Mouse (Mus musculus) olfactory bulb, adult 2 months (tissue): ENCODE data around the gene Mettl16. TPM values are rescaled to one million over a fixed set of nuclear protein-coding genes. Genes with fewer than 3 reads are reported as not detected.
A peak's percentile ranks its signal among the peaks of the same experiment; 100 is the strongest.

Experiments
- H3K27ac ChIP-seq: fragments of 200-500 bp; 2 replicates; pipeline ENCODE4 v1.5.1; 2012; ENCODE audit warnings: low read depth, low read length; ENCODE audit not compliant: insufficient read depth
- H3K4me1 ChIP-seq: fragments of 200-500 bp; 2 replicates; pipeline ENCODE4 v1.6.1; 2012; ENCODE audit warnings: low read length; ENCODE audit not compliant: control insufficient read depth, insufficient read depth
- H3K4me3 ChIP-seq: fragments of 200-500 bp; 2 replicates; pipeline ENCODE4 v1.5.1; 2012; ENCODE audit warnings: mild to moderate bottlenecking, low read depth, low read length, moderate library complexity; ENCODE audit not compliant: insufficient read depth
- CTCF ChIP-seq: fragments of 200-500 bp; IDR thresholded peaks from 2 replicates; pipeline ENCODE4 v1.5.1; 2012; ENCODE audit warnings: low read depth, mild to moderate bottlenecking, low read length, moderate library complexity; ENCODE audit not compliant: insufficient read depth
- POLR2A ChIP-seq: fragments of 200-500 bp; IDR thresholded peaks from 2 replicates; pipeline ENCODE4 v1.6.1; 2012; ENCODE audit warnings: mild to moderate bottlenecking, low read depth, low read length, moderate library complexity; ENCODE audit not compliant: insufficient read depth
- WGBS: fragments of 180-500 bp; shearing (Covaris S2); methylation state at CpG from one replicate; pipeline ENCODE4 v1.1.7; 2018; 5-methylcytosine and 5-hydroxymethylcytosine counted together
- polyA plus RNA-seq: library from polyadenylated mRNA; stranded (reverse); fragments of >200 nt; gene quantifications from 2 replicates; pipeline ENCODE4 v1.2.4, GENCODE M21; 2012; ENCODE audit warnings: low replicate concordance; ENCODE audit not compliant: missing spikeins, insufficient read depth, insufficient read length

The Mettl16 gene
- polyA plus RNA-seq, 1 experiment, result not detected

DNA sequence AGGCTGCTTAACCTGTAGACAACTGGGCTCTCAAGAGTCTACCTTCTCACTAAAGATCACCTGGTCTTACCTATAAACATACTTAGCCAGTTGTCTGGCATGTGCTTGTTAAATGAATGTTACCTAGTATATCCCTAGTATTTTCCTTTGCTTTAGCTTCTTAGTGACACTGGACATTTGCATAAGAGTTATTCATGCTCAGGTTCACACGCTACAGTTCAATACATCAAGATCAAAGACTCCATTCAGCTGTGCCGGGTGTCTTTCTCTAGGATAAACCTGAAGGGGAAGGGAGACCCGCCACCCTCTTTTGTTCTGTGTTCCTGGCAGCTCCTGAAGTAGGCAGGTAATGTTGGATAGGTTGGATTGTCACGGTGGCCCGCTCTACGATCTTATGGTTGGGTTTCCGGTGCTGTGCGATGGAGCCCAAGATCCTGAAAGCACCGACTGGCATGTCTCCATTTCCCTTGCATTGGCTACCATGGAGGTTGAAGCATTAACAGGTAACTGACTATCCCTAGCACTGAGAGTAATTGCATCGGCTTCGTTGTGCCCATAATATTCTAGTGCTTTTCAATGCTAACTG is 58.4 kb downstream of the Mettl16 start:
- H3K27ac ChIP-seq, result no peak overlapping the region
- TF ChIP-seq POLR2A (no peak), CTCF (no peak)
- H3K4me1 ChIP-seq, result peaks cover 24% of the 10 kb centered on the region
- WGBS, result 30% methylated on average over 11 of the region's 11 CpGs
- H3K4me3 ChIP-seq, result no peak overlapping the region

DNA sequence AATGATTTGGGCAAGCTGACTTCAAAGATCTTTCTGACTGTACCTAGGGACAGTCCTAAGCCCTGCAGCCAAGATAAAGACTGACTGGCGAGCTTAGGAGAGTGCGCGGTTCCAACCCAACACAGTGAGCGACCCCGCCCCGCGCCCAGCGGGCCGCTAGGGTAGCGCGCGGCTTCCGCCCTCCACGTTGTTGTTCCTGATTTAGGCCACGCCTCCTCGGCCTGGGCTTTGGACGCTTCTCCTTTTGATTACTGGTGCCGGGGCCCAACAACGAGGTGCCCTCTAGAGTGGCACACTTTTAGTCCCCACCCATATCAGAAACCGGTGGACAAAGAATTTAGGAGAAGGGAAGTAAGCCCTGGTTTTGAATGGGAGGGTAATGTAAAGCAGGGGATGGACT is 59.2 kb downstream of the Mettl16 start:
- 1% methylated on average over 20 of the region's 20 CpGs for WGBS
- Histone ChIP-seq H3K27ac (peak overlapping the region; percentile 37), H3K4me1 (peaks cover 30% of the 10 kb centered on the region), H3K4me3 (peak overlapping the region; percentile 91)
- TF ChIP-seq CTCF (no peak), POLR2A (0 out of 2 replicates have a peak, but pooled peaks have one; percentile 13)

DNA sequence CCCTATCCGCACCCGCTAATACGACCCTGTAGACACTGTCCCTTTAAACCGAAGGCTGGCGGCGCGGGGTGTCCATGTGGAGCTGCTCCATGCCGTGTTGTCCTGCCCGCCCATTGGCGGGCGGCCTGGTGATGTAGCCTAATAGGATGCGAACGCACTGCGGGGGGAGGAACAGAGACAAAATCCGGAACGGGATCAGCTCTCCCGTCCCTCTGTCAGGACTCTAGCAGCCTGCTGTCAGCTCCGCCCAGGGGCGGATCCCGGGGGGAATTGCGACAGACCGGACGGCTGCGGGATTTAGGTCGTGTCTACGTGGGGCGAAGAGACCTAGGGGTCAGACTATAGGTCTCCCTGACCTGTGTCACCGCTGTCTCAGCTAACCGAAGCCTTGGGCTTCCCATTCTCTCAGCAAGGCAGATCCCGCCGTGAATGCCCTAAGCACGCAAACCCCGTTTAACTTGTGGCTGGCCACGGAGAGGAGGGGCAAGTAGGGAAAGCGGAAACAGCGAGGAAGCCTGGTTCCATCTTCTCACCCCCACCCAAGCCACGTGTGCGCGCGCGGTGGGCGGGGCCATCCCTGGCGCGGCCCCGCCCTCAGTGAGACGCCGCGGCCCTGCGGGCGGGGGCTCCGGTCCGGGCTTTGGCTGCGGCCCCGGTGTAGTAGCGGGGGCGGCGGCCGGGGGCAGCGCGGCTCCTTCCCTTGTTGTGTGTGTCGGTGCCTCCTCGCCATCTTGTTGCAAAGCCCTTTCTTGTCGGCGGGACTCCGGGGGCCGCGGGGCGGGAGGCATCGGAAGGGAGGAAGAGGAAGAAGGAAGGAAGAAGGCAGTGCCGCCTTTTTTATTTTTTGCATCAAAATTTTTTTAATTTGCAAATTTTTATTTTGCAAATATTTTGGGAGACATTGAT is 59.9 kb downstream of the Mettl16 start, which contains the start of gene Mnt:
TSS of gene Mnt (plus strand) at position 665 of the 906 bp plus-strand sequence.
- Histone ChIP-seq H3K4me3 (peak within 1 kb of the TSS; percentile 91), H3K27ac (peak within 1 kb of the TSS; percentile 94), H3K4me1 (peaks cover 32% of the 10 kb centered on the region)
- TF ChIP-seq POLR2A (peak; percentile 42; the same call in 1 of the 2 replicates), CTCF (no peak)
- WGBS, result under 1% methylated on average over 69 of the region's 70 CpGs

DNA sequence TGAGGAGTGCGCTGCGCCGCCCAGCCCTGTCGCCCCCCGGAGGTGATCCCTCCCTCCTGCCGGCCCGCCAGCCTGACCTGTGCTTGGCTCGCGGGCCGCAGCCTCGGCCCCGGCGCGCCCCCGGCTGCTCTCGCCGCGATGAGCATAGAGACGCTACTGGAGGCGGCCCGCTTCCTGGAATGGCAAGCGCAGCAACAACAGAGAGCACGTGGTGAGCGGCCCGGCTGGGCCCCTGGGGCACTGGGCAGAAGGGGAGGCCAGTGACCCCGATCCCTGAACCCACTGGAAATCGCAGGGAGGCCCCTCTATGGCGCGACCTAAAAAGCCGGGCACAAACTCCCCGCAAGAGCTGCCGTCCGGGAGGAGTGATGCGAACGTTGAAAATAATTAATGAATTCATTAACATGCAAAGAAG is 60.6 kb downstream of the Mettl16 start:
- peak overlapping the region; percentile 65 for H3K27ac ChIP-seq
- peaks cover 29% of the 10 kb centered on the region for H3K4me1 ChIP-seq
- TF ChIP-seq POLR2A (no peak), CTCF (no peak)
- H3K4me3 ChIP-seq, result peak overlapping the region; percentile 91
- under 1% methylated on average over 35 of the region's 35 CpGs for WGBS

DNA sequence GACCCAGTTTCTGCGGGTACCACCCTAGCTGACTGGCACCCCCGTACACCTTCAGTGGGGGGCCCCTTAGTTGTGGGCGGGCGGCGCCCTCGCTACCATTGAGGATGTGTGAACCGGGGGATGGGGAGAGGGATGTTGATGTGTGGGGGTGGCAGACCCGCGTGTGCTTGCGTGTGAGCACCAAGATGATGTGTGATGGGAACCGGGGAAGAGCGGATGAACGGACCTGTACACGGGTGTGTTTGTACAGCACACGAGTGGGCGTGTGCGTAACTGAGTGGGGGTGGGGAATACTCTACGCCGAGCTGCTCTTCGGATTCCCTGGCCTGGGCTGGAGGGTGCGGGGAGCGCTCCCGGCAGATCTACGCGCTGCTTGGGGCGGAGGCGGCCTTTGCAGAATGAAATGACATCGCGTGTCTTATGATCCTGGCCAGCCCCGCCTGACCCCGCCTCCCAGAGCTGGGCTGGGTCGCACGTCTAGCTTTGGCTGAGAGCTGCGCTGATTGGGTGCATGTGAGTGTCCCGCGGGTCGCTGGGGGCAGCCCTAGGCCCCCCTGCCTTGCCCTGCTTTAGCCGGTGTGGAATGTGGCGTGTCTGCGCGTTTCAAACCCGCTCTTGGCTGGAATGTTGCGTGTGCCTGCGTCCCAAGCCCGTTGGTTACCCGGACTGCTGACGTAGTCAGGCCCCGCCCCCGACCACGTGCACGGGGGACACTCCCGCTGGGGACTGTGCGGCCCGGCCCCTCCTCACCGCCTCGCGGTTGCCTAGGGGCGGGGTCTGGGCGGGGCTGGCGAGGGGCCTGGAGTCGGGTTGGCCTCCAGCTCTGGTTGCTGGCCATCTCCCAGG is 61.2 kb downstream of the Mettl16 start:
- WGBS, result under 1% methylated on average over 61 of the region's 61 CpGs

DNA sequence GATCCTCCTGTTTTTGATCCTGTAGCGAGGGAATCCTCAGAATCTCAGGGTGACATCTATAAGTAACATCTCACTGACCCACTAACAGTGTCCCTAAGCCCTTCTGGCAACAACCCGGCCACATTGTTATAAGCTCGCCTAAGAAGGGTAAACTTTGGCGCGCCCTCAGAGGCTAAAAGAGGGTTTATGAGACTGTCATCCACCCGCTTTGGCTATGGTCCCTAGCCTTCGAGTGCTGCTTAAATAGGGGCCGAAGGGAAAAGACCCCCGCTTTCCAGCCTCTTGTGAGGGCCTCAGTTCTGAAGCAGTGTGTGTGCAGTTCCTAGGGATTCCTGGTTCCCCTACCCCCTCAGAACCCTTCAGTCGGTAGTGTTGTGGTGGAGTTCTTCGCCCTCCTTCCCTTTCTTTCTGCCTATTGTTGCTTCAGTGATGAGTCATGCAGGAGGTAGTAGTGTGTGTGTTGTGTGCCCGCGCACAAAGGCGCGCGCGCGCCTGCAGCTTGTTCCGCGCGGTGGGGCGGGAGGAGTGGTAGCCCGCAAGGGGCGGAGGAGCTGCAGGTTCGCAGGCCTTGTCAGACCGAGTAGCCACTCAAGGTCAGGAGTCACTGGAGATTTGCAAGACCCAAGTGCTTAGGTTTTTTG is 62.0 kb downstream of the Mettl16 start:
- Histone ChIP-seq H3K4me1 (peaks cover 36% of the 10 kb centered on the region), H3K27ac (peak overlapping the region; percentile 55), H3K4me3 (peak overlapping the region; percentile 91)
- TF ChIP-seq POLR2A, result no peak
- TF ChIP-seq CTCF, result no peak
- WGBS, result 1% methylated on average over 26 of the region's 26 CpGs

More for the DNA sequence above, 61.2 kb downstream of the Mettl16 start:
- Histone ChIP-seq H3K4me1 (peaks cover 31% of the 10 kb centered on the region), H3K27ac (peak overlapping the region; percentile 65), H3K4me3 (peak overlapping the region; percentile 91)
- no peak; the same call in 1 of the 2 replicates for TF ChIP-seq POLR2A
- TF ChIP-seq CTCF, result 0 out of 2 replicates have a peak, but pooled peaks have one; percentile 21

DNA sequence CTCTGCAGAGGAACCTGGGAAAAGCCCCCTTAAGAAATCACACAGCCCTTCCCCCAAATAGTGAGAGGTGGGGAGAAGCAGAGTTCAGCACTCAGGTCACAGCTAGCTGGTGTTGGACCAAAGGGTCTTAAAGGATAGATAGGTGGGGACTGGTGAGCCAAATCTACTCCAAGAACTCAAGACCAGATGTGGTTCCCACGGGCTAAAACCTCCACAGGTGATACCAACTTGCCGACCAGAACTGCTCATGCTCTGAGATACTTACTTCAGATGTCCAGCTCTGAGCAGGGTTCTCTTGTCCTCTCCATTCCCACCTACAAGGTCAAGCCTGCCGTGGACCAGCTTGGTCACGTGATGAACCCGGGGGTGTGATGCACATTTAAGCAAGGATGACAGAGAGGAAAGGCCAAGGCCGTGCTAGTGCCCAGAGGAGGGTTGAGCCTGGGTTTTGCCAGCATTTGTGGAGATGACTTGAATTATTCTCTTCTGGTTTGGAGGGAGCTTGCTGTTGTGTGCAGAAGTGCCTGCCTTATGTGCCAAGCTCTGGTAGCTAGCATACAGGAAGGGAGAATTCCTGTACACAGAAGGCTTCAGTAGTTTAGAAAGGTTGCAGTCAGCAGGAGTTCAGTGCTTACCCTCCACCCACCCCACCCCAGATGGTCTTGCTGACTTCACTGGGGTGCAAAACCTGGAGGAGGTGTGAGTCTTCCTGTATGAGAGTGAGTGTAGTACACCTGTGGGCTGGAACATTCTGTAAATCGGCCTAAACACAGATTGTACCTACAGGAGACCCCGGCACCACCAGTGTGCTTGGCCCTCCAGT is 63.1 kb downstream of the Mettl16 start:
- WGBS, result 77% methylated on average over 8 of the region's 8 CpGs
- no peak for TF ChIP-seq POLR2A
- no peak for TF ChIP-seq CTCF
- Histone ChIP-seq H3K4me3 (no peak overlapping the region), H3K27ac (no peak overlapping the region), H3K4me1 (peaks cover 39% of the 10 kb centered on the region)

DNA sequence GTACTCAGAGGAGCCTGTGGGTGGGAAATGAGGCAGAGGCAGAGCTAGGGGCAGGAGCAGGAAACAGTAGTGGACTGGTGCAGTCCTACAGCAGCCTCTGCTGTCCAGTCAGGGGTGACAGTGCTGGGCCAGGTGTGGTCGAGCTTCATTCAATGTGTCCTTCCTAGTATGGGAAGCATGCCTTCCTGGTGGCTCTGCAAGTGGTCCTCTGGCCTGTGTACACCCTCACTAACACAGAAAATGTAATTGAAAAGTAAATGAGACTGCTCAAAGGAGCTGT is 63.7 kb downstream of the Mettl16 start:
- 56% methylated on average over 1 of the region's 1 CpGs for WGBS
- Histone ChIP-seq H3K4me3 (no peak overlapping the region), H3K4me1 (peaks cover 40% of the 10 kb centered on the region), H3K27ac (no peak overlapping the region)
- TF ChIP-seq POLR2A (no peak), CTCF (no peak)
